In the genomic region with DNA sequence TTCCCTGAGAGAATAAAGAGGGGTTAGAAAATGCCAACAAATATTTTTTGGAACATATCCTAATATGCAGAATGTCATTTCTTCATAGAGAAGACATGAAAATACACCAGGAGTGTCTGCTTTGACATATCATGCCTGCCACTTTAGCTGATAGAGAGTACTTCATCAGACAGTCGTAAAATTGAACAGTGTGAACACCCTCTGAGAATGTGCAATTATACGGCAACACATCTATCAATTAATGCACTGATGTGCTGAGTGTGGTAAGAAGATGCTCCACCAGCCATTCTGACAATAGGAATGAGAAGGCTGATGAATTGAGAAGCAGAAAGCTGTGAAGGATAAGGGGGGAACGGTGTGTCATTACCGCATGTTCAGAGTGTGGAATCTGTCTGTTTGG, we compare ENCODE assay signal across 31 mouse cellular contexts.
"Had no signal": no experiment of that assay in that cellular context is flagged by ENCODE, and none has a peak within 500 bp of the region (broad histone marks: within the 10 kb centered on the region; RNA-seq: fewer than 3 reads in every experiment).

No protein-coding gene starts in this region.

- H3K4me2 ChIP-seq: limb, embryonic 12.5 days; limb, embryonic 13.5 days; limb, embryonic 15.5 days; liver, embryonic 11.5 days; liver, embryonic 12.5 days; liver, embryonic 13.5 days; liver, embryonic 15.5 days; lung, embryonic 14.5 days; lung, embryonic 15.5 days; midbrain, embryonic 11.5 days; midbrain, embryonic 12.5 days; midbrain, embryonic 13.5 days; midbrain, embryonic 15.5 days had no signal

- H3K36me3 ChIP-seq: limb, embryonic 10.5 days; limb, embryonic 12.5 days; limb, embryonic 13.5 days; limb, embryonic 15.5 days; liver, embryonic 12.5 days; liver, embryonic 13.5 days; liver, embryonic 15.5 days; lung, embryonic 15.5 days; midbrain, embryonic 10.5 days; midbrain, embryonic 12.5 days; midbrain, embryonic 13.5 days; midbrain, embryonic 15.5 days had no signal

- H3K9ac ChIP-seq: limb, embryonic 12.5 days; limb, embryonic 13.5 days; limb, embryonic 15.5 days; liver, embryonic 12.5 days; liver, embryonic 13.5 days; liver, embryonic 14.5 days; liver, embryonic 15.5 days; liver, postnatal 0 days; lung, embryonic 14.5 days; lung, embryonic 15.5 days; midbrain, embryonic 12.5 days; midbrain, embryonic 13.5 days; midbrain, embryonic 15.5 days had no signal

- H3K27ac ChIP-seq: limb, embryonic 10.5 days; limb, embryonic 12.5 days; limb, embryonic 13.5 days; limb, embryonic 15.5 days; liver, embryonic 12.5 days; liver, embryonic 13.5 days; liver, embryonic 14.5 days; liver, embryonic 15.5 days; lung, embryonic 15.5 days; macrophage; midbrain, embryonic 10.5 days; midbrain, embryonic 12.5 days; midbrain, embryonic 13.5 days; midbrain, embryonic 15.5 days had no signal

- H3K4me1 ChIP-seq: limb, embryonic 10.5 days; limb, embryonic 12.5 days; limb, embryonic 13.5 days; limb, embryonic 15.5 days; liver, embryonic 12.5 days; liver, embryonic 13.5 days; liver, embryonic 15.5 days; lung, embryonic 15.5 days; megakaryocyte, embryonic 14.5 days; midbrain, embryonic 10.5 days; midbrain, embryonic 12.5 days; midbrain, embryonic 13.5 days; midbrain, embryonic 15.5 days had no signal

- H3K27me3 ChIP-seq: limb, embryonic 12.5 days; limb, embryonic 13.5 days; limb, embryonic 15.5 days; liver, embryonic 12.5 days; liver, embryonic 13.5 days; liver, embryonic 15.5 days; lung, embryonic 15.5 days; megakaryocyte, embryonic 14.5 days; midbrain, embryonic 12.5 days; midbrain, embryonic 13.5 days; midbrain, embryonic 15.5 days had no signal

- DNase-seq: left cerebral cortex, postnatal 4 days; liver; liver, embryonic 13.5 days; liver, postnatal 0 days; lung, adult 18-20 months; lung, adult 2 months; lung, embryonic 14.5 days; lung, postnatal 10 days; lung, postnatal 14 days; lung, postnatal 36 days; lung, postnatal 4 days; midbrain, embryonic 14.5 days had no signal

- H3K4me3 ChIP-seq: limb, embryonic 10.5 days; limb, embryonic 12.5 days; limb, embryonic 13.5 days; limb, embryonic 15.5 days; liver, embryonic 12.5 days; liver, embryonic 13.5 days; liver, embryonic 15.5 days; lung, embryonic 15.5 days; megakaryocyte, embryonic 14.5 days; midbrain, embryonic 10.5 days; midbrain, embryonic 12.5 days; midbrain, embryonic 13.5 days; midbrain, embryonic 15.5 days; myocyte had no signal

- ATAC-seq: liver, embryonic 12.5 days; liver, postnatal 0 days; lung, postnatal 0 days; midbrain, embryonic 13.5 days; midbrain, embryonic 15.5 days; midbrain, embryonic 16.5 days had no signal

- H3K9me3 ChIP-seq: limb, embryonic 10.5 days; limb, embryonic 12.5 days; limb, embryonic 13.5 days; limb, embryonic 15.5 days; liver, embryonic 12.5 days; liver, embryonic 13.5 days; liver, embryonic 15.5 days; lung, embryonic 15.5 days; megakaryocyte, embryonic 14.5 days; midbrain, embryonic 10.5 days; midbrain, embryonic 12.5 days; midbrain, embryonic 13.5 days; midbrain, embryonic 15.5 days had no signal
